Mouse (Mus musculus): ENCODE measurements around the gene Txnrd2.

Txnrd2 gene

GRCm38 (mm10) chr16:18394056-18394455 is 32.1 kb upstream of the Txnrd2 start:
- DNase-seq (ENCODE audit: low spot score), result no peak

- DNase-seq (ENCODE audit: low spot score), result no peak
Observed at GRCm38 (mm10) chr16:18394777-18395619, 31.2 kb upstream of the Txnrd2 start.

- DNase-seq (ENCODE audit: low spot score), result no peak
Observed at GRCm38 (mm10) chr16:18395620-18396036, 30.6 kb upstream of the Txnrd2 start.

DNA sequence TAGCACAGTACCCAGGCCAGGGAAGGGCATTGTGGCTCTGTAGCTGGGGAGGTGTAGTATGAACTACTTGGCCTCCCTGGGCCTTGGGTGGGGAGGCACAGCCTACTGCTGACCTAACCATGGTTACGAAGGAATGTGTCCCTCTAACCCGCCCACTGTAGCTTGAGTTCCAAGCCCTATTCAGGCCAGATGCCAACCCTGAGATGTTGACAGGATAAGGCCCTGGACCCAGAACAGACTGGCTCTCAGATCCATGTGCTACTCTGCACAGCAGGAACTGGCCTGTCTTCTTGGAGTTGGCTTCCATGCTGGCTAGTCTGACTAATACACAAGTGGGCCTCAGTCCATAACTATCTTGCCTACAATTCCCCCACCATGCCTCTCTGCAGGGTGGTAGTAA is 30.0 kb upstream of the Txnrd2 start:
- DNase-seq (ENCODE audit: low spot score), result no peak

- DNase-seq (ENCODE audit: low spot score), result no peak
Observed at GRCm38 (mm10) chr16:18396791-18397621, 29.2 kb upstream of the Txnrd2 start.

DNA sequence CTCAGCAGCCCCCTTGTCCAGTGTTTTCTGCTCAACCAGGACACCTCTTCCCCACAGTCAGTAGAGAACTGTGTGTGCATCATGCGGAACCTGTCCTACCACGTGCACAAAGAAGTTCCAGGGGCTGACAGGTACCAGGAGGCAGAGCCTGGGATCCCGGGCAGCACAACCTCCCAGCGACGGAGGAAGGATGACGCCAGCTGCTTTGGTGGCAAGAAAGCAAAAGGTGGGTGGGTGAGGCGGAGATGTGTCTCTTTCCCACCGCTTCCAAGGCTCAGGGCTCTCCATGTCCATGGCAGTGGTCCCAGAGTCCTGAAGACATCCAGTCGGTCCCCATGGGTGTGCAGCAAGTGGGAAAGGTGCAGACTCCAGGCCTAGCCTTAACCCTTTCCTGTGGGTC is 26.2 kb upstream of the Txnrd2 start:
- no peak for DNase-seq (ENCODE audit: low spot score)

DNA sequence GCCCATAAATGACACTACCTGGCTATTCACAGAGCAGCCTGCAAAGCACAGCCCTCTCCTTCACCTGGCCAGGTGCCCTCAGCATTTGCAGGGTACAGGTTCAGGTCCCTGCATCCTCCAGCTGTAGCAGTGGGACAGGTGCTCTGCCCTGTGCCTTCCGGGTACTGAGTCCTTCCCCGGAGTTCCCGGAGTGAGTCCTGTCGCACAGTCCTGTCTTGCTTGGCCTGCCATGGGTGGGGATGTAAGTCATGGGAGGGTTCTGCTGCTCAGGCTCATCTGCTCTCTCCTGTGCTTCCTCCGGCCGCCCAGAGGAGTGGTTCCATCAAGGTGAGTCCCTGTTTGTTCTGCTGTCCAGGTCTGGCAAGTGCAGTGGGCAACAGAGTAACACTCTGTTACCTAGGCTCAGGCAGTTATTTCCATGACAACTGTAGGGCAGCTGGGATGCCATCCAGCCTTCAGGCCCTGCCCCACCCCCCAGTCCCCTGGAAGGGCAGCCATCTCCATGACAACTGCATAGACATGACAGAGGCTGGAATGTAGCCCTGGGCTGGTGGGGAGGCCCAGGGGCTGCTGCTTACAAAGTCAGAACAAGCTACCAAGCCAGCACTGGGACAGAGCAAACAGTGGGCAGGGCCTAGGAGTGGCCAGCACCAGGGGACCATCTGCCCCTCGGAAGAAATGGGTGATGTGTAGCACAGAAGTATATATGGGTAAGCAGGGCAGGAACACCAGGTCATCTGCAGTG is 25.5 kb upstream of the Txnrd2 start:
- no peak for DNase-seq (ENCODE audit: low spot score)

- DNase-seq (ENCODE audit: low spot score), result no peak
Observed at GRCm38 (mm10) chr16:18403285-18403684, 22.9 kb upstream of the Txnrd2 start.

DNA sequence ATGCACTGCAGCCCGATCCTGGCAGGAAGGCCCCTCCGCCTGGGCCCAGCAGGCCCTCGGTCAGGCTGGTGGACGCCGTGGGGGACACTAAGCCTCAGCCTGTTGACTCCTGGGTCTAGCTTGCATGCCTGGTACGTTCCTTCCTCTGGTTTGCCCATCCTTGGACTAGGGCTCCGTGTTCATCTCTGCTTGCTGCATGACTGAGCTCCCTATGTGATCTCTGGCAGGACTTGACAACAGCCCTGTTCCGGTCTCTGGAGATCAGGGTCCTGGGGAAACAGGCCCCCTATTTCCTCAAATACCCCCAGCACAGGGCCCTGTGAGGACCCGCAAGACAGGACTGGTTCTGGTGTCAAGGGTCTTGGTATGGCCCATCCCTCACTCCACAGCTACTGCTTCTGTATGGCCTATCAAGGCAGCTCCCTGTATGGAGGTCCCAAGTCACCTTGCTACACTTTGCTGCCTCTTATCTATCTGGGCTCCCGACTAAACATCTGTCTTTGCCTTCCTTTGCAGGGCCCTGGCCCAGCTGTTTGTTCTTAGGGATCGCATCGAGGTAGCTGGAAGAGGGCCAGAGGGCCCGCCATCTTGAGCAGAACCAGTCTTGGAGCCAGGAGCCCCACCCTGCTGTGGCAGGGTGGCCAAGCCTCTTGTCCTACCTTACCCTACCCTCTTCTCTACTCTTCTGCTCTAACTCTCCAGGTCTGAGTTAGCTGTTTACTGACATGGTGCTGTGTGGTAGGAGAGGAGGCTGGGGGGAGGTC is 20.9 kb upstream of the Txnrd2 start:
- no peak for DNase-seq (ENCODE audit: low spot score)

GRCm38 (mm10) chr16:18405876-18406275 is 20.3 kb upstream of the Txnrd2 start:
- no peak for DNase-seq (ENCODE audit: low spot score)

- peak; percentile 24 for DNase-seq (ENCODE audit: low spot score)
Observed at GRCm38 (mm10) chr16:18406293-18406692, 19.9 kb upstream of the Txnrd2 start.

- DNase-seq (ENCODE audit: low spot score), result no peak
Observed at GRCm38 (mm10) chr16:18407912-18408311, 18.3 kb upstream of the Txnrd2 start.

- DNase-seq (ENCODE audit: low spot score), result no peak
Observed at GRCm38 (mm10) chr16:18409776-18410175, 16.4 kb upstream of the Txnrd2 start.

DNA sequence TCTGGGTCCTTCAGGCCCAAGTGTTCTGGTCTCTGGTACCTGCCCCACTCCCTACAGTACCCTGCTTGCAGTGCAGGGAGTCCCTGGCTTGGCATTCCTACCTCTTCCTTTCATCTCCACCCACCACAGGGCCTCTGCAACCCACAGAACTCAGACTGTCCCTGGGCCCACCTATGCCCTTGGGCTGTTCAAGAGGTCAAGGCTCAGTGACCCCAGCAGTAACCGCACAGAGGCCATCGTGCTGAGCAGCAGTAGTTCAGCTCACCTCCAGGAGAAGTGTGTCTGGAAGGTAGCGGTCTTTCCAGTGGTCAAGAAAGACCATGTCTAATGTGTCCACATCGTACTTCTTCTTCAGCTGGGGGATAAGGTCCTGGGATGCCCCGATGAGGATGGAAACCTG is 15.8 kb upstream of the Txnrd2 start:
- DNase-seq (ENCODE audit: low spot score), result no peak

DNA sequence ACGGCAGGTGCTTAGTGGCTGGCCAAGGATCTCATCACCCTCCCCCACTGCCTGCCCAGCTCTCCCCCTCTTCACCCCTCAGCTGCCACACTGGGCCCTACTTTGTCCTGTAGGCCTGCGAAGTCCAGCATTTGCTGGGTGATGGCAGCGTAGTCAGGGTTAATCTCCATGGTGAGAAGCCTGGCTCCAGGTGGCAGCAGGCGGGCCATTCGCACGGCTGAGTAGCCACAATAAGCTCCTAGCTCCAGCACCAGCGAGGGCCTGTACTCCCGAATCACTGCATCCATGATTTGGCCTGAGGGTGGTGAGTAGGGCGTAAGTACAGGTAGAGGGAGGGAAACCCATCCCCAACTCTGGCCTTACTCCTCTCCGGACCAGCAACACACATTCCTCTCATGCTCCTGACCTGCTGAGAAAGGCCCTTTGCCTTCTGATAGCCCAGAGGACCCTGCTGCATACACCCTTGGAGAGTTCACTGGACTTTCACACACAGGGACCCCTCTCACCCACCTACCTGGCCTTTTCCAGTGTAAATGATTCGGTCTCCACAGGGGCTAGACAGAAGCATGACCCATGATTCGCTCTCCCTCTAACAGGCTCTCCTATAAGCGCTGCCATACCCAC is 15.0 kb upstream of the Txnrd2 start:
- DNase-seq (ENCODE audit: low spot score), result no peak

- DNase-seq (ENCODE audit: low spot score), result no peak
Observed at GRCm38 (mm10) chr16:18411802-18412476, 14.2 kb upstream of the Txnrd2 start.

GRCm38 (mm10) chr16:18413032-18413816 is 13.0 kb upstream of the Txnrd2 start:
- no peak for DNase-seq (ENCODE audit: low spot score)

GRCm38 (mm10) chr16:18416094-18416761 is 10.0 kb upstream of the Txnrd2 start:
- DNase-seq (ENCODE audit: low spot score), result no peak

GRCm38 (mm10) chr16:18416837-18417236 is 9.3 kb upstream of the Txnrd2 start:
- DNase-seq (ENCODE audit: low spot score), result no peak

Data from T-cell, adult 2 months (primary cell).